Comparison of ENCODE assay signal across 8 mouse cellular contexts in genomic region chr4:151057347-151058321, GRCm38 (mm10). TPM values are rescaled to one million over a fixed set of nuclear protein-coding genes. Genes with fewer than 3 reads are reported as not detected.
A peak's percentile ranks its signal among the peaks of the same experiment; 100 is the strongest.
DNase-seq lines count a peak whose midpoint lies in the region; ATAC-seq and TF ChIP-seq lines count a peak whose summit lies in the region.

Gene Vamp3 (minus strand): TSS chr4:151057963.

- ATAC-seq in heart, embryonic 11.5 days (replicated peaks; ENCODE audit: insufficient number of reproducible peaks, low FRiP score, low TSS enrichment) = peak; percentile 100
- peak; percentile 99 for ATAC-seq in kidney, embryonic 16.5 days (ENCODE audit: low FRiP score, low TSS enrichment)

- H3K79me3 ChIP-seq in C2C12 (ENCODE audit: low read depth) = peaks cover 19% of the 10 kb centered on the region

- H3K36me3 ChIP-seq in C2C12 (ENCODE audit: control insufficient read depth, insufficient read depth) (peaks cover 29% of the 10 kb centered on the region), myocyte (ENCODE audit: control insufficient read depth, insufficient read depth) (peaks cover 10% of the 10 kb centered on the region)
- H3K36me3 ChIP-seq in erythroblast, embryonic 14.5 days (ENCODE audit: control insufficient read depth) = peaks cover 32% of the 10 kb centered on the region
- H3K36me3 ChIP-seq in heart, embryonic 11.5 days (ENCODE audit: control insufficient read depth, insufficient read depth, low read length) = peaks cover 9% of the 10 kb centered on the region
- H3K36me3 ChIP-seq in kidney, embryonic 16.5 days (ENCODE audit: insufficient read depth, low read length) = peaks cover 19% of the 10 kb centered on the region; the same call in 1 of the 2 replicates
- peaks cover 17% of the 10 kb centered on the region; the same call in 1 of the 2 replicates for H3K36me3 ChIP-seq in liver, adult 2 months (ENCODE audit: control insufficient read depth, insufficient read depth, low read length)
- H3K36me3 ChIP-seq in splenic B cell, adult 2 months (ENCODE audit: control insufficient read depth, insufficient read depth, low read length, poor library complexity, severe bottlenecking) = 0 out of 2 replicates have a peak, but pooled peaks cover 2% of the 10 kb centered on the region

- H3K27ac ChIP-seq in heart, embryonic 11.5 days (ENCODE audit: low read depth, low read length) = peak within 1 kb of the TSS; percentile 96
- H3K27ac ChIP-seq in kidney, embryonic 16.5 days (ENCODE audit: low read length) = peak within 1 kb of the TSS; percentile 95
- H3K27ac ChIP-seq in liver, adult 2 months (replicated peaks; ENCODE audit: insufficient read depth, low read depth, low read length) = peak within 1 kb of the TSS; percentile 99

- H3K27me3 ChIP-seq in C2C12 (ENCODE audit: control insufficient read depth, insufficient read depth, insufficient read length) (no peaks in the 10 kb centered on the region), myocyte (ENCODE audit: control insufficient read depth, insufficient read depth, insufficient read length) (peaks cover 2% of the 10 kb centered on the region)
- no peaks in the 10 kb centered on the region for H3K27me3 ChIP-seq in erythroblast, embryonic 14.5 days (ENCODE audit: control insufficient read depth)
- H3K27me3 ChIP-seq in heart, embryonic 11.5 days (ENCODE audit: control insufficient read depth, insufficient read depth, low read length) = no peaks in the 10 kb centered on the region
- H3K27me3 ChIP-seq in kidney, embryonic 16.5 days (ENCODE audit: insufficient read depth, low read length) = no peaks in the 10 kb centered on the region
- no peaks in the 10 kb centered on the region for H3K27me3 ChIP-seq in liver, adult 2 months (ENCODE audit: control insufficient read depth, insufficient read depth, low read length)
- no peaks in the 10 kb centered on the region for H3K27me3 ChIP-seq in splenic B cell, adult 2 months (ENCODE audit: control insufficient read depth, insufficient read depth, low read length, poor library complexity, severe bottlenecking)

- H3K9me3 ChIP-seq in erythroblast, embryonic 14.5 days (ENCODE audit: control insufficient read depth, low read length) = peaks cover 10% of the 10 kb centered on the region
- no peaks in the 10 kb centered on the region for H3K9me3 ChIP-seq in heart, embryonic 11.5 days (replicated peaks; ENCODE audit: control insufficient read depth, low read length)
- peaks cover 11% of the 10 kb centered on the region for H3K9me3 ChIP-seq in kidney, embryonic 16.5 days (ENCODE audit: low read length)

- under 1% methylated on average over 105 of the region's 114 CpGs for WGBS in heart, embryonic 11.5 days (ENCODE audit: insufficient replicate concordance)
- under 1% methylated on average over 109 of the region's 114 CpGs for WGBS in kidney, embryonic 16.5 days
- under 1% methylated on average over 113 of the region's 114 CpGs for WGBS in liver, adult 2 months

- peak within 1 kb of the TSS; percentile 82 for H3K4me2 ChIP-seq in heart, embryonic 11.5 days
- peak within 1 kb of the TSS; percentile 81 for H3K4me2 ChIP-seq in kidney, embryonic 16.5 days (replicated peaks; ENCODE audit: low read depth, low read length)
- peak within 1 kb of the TSS; percentile 88 for H3K4me2 ChIP-seq in myocyte (ENCODE audit: low read depth)

- H3K79me2 ChIP-seq in C2C12 (ENCODE audit: control insufficient read depth, insufficient read depth) (peaks cover 49% of the 10 kb centered on the region), myocyte (ENCODE audit: control insufficient read depth, insufficient read depth) (peaks cover 21% of the 10 kb centered on the region)
- peaks cover 27% of the 10 kb centered on the region for H3K79me2 ChIP-seq in liver, adult 2 months (ENCODE audit: control insufficient read depth, insufficient read depth, low read length)

- TF ChIP-seq CTCF in C2C12 (IDR thresholded peaks at IDR 0.05; ENCODE audit: control insufficient read depth, insufficient read depth, insufficient read length) = no peak
- no peak for TF ChIP-seq CTCF in brain, embryonic 14.5 days (IDR thresholded peaks at IDR 0.05; ENCODE audit: borderline replicate concordance, extremely low read depth, insufficient read depth, insufficient read length)
- TF ChIP-seq CTCF in liver, adult 2 months (IDR thresholded peaks at IDR 0.05; ENCODE audit: low read depth, low read length) = no peak

- DNase-seq in brain, embryonic 14.5 days (ENCODE audit: low read depth) = peak; percentile 100
- peak; percentile 89 for DNase-seq in liver, adult 2 months (ENCODE audit: extremely low read depth, low read depth, low spot score)
- DNase-seq in splenic B cell, adult 2 months (ENCODE audit: low read depth, low spot score) = peak; percentile 100

- H3K4me1 ChIP-seq in erythroblast, embryonic 14.5 days (ENCODE audit: control insufficient read depth) = peaks cover 23% of the 10 kb centered on the region
- peaks cover 5% of the 10 kb centered on the region; the same call in 1 of the 2 replicates for H3K4me1 ChIP-seq in heart, embryonic 11.5 days (ENCODE audit: control insufficient read depth, insufficient read depth, low read length)
- H3K4me1 ChIP-seq in kidney, embryonic 16.5 days (ENCODE audit: insufficient read depth, low read length) = peaks cover 12% of the 10 kb centered on the region
- peaks cover 3% of the 10 kb centered on the region for H3K4me1 ChIP-seq in liver, adult 2 months (ENCODE audit: control insufficient read depth, insufficient read depth, low read length)

- TF ChIP-seq POLR2A in brain, embryonic 14.5 days (IDR thresholded peaks at IDR 0.05; ENCODE audit: borderline replicate concordance, extremely low read depth, insufficient read depth, insufficient read length, poor library complexity, severe bottlenecking) = peak; percentile 45; the same call in 1 of the 2 replicates
- peak; percentile 68 for TF ChIP-seq POLR2A in liver, adult 2 months (IDR thresholded peaks at IDR 0.05; ENCODE audit: extremely low read depth, insufficient read depth, low read length)
- peak; percentile 65 for TF ChIP-seq POLR2A in myocyte (IDR thresholded peaks at IDR 0.05; ENCODE audit: insufficient read length, low read depth)

- H3K9ac ChIP-seq in heart, embryonic 11.5 days (ENCODE audit: low read depth, low read length) = peak within 1 kb of the TSS; percentile 95
- peak within 1 kb of the TSS; percentile 93 for H3K9ac ChIP-seq in kidney, embryonic 16.5 days (replicated peaks; ENCODE audit: low read length)
- peak within 1 kb of the TSS; percentile 99 for H3K9ac ChIP-seq in liver, adult 2 months (ENCODE audit: low read depth, low read length)

- H3K4me3 ChIP-seq in C2C12 (ENCODE audit: insufficient read depth, poor library complexity, severe bottlenecking) (peak within 1 kb of the TSS; percentile 79), myocyte (peak within 1 kb of the TSS; percentile 33)
- H3K4me3 ChIP-seq in erythroblast, embryonic 14.5 days (replicated peaks) = peak within 1 kb of the TSS; percentile 100
- peak within 1 kb of the TSS; percentile 90 for H3K4me3 ChIP-seq in heart, embryonic 11.5 days (ENCODE audit: low read depth, low read length)
- peak within 1 kb of the TSS; percentile 91 for H3K4me3 ChIP-seq in kidney, embryonic 16.5 days (ENCODE audit: low read length)
- H3K4me3 ChIP-seq in liver, adult 2 months (ENCODE audit: insufficient read depth, low read depth, low read length) = peak within 1 kb of the TSS; percentile 97

- H3ac ChIP-seq in C2C12 (ENCODE audit: control insufficient read depth, insufficient read length, low read depth) (peak within 1 kb of the TSS; percentile 93), myocyte (ENCODE audit: control insufficient read depth, insufficient read length) (peak within 1 kb of the TSS; percentile 77)

TF ChIP-seq in C2C12, 6 proteins besides CTCF, POLR2A, EP300 and RAD21:
- no peak for TF ChIP-seq MYOG (IDR thresholded peaks at IDR 0.05; ENCODE audit: control insufficient read depth, extremely low read depth, insufficient read length)
- peak; percentile 67 for TF ChIP-seq MAX (IDR thresholded peaks at IDR 0.05)
TF ChIP-seq in C2C12: peak in this region for 1.

TF ChIP-seq in myocyte, 11 proteins besides CTCF, POLR2A, EP300 and RAD21:
- TF ChIP-seq SRF (IDR thresholded peaks at IDR 0.05; ENCODE audit: control insufficient read depth, insufficient read length, low read depth) (peak; percentile 76), CEBPB (IDR thresholded peaks at IDR 0.05; ENCODE audit: insufficient read depth, poor library complexity, severe bottlenecking) (no peak), USF1 (IDR thresholded peaks at IDR 0.05; ENCODE audit: low read depth) (no peak), REST (IDR thresholded peaks at IDR 0.05; ENCODE audit: insufficient read depth, insufficient read length) (no peak), E2F4 (IDR thresholded peaks at IDR 0.05; ENCODE audit: insufficient read depth) (peak; percentile 30), POLR2AphosphoS2 (IDR thresholded peaks at IDR 0.05; ENCODE audit: insufficient read length, low read depth) (peak; percentile 86)

RNA-seq across cellular contexts. Expression of gene Vamp3, which starts in this region (rescaled TPM):
- polyA plus RNA-seq in C2C12 (2012; fragmentation: generic; extraction: Trizol) (40.4 TPM), myocyte (2012; fragmentation: generic; extraction: Trizol) (58.2 TPM)
- 55.8 and 55.9 TPM in 2 replicates for polyA plus RNA-seq in brain, embryonic 14.5 days (2012; rRNA removed)
- 0.09 and 0.14 TPM in 2 replicates for polyA plus RNA-seq in erythroblast, embryonic 14.5 days (2012)
- polyA plus RNA-seq in heart, embryonic 11.5 days (2014; fragmentation: Nextera tagmentation; extraction: Ambion mirVana) = 88.5 and 102 TPM in 2 replicates
- 127 TPM in 2 replicates for polyA plus RNA-seq in kidney, embryonic 16.5 days (2015; fragmentation: Nextera tagmentation; extraction: Ambion mirVana)
- 16.4 and 18.4 TPM in 2 replicates for total RNA-seq in liver, adult 2 months (2014; rRNA removed)
- 5.8 and 5.9 TPM in 2 replicates for polyA plus RNA-seq in liver, adult 2 months (2012; rRNA removed)

Comparison
In these comparisons a context has a peak if more than half of its experiments do, and no peak if none do; other contexts are left out.
1. Peak in every context shown above with its lines: DNase-seq, ATAC-seq, H3K4me3 ChIP-seq and H3K27ac ChIP-seq.
2. H3K4me3 ChIP-seq: peak in every context shown above with its lines; median percentile 100 in erythroblast, embryonic 14.5 days; 97 in liver, adult 2 months; 91 in kidney, embryonic 16.5 days; 90 in heart, embryonic 11.5 days; 79 in C2C12; 33 in myocyte.